Comparison of ENCODE assay signal across 8 mouse cellular contexts in genomic region chr4:134510845-134511411, GRCm38 (mm10). TPM values are rescaled to one million over a fixed set of nuclear protein-coding genes. Genes with fewer than 3 reads are reported as not detected.
DNase-seq lines count a peak whose midpoint lies in the region; ATAC-seq and TF ChIP-seq lines count a peak whose summit lies in the region.

Gene Aunip (plus strand): TSS chr4:134510999.

- TF ChIP-seq RAD21 in CH12.LX (IDR thresholded peaks at IDR 0.05; ENCODE audit: low read depth, low read length) = no peak

- TF ChIP-seq CTCF in CH12.LX (conservative IDR thresholded peaks at IDR 0.05 in 1 of 2, IDR thresholded peaks at IDR 0.05 in 1 of 2; ENCODE audit: low read depth in 2 of 2, low read length in 2 of 2) = peak in 1 of 2 experiments; percentile 12; a peak in 1 of 4 replicates
- peak; percentile 36; the same call in 1 of the 2 replicates for TF ChIP-seq CTCF in stomach, postnatal 0 days (IDR thresholded peaks at IDR 0.05; ENCODE audit: low read depth)

- H3K9me3 ChIP-seq in CH12.LX (replicated peaks; ENCODE audit: low read length) = no peaks in the 10 kb centered on the region
- H3K9me3 ChIP-seq in forebrain, embryonic 10.5 days = no peaks in the 10 kb centered on the region
- no peaks in the 10 kb centered on the region for H3K9me3 ChIP-seq in heart, embryonic 16.5 days (replicated peaks; ENCODE audit: control insufficient read depth, low read length)
- H3K9me3 ChIP-seq in liver, embryonic 16.5 days (replicated peaks; ENCODE audit: control insufficient read depth, low read length) = no peaks in the 10 kb centered on the region
- H3K9me3 ChIP-seq in neural tube, embryonic 12.5 days = no peaks in the 10 kb centered on the region
- H3K9me3 ChIP-seq in stomach, postnatal 0 days (ENCODE audit: control insufficient read depth, low read length) = no peaks in the 10 kb centered on the region

- in situ Hi-C loops in CH12.LX (cut with MboI; ENCODE audit: low pct_ligation_motif_present, low pct_unique_long_range_greater_than_20kb, low sequenced_read_pairs) = no loop called here

- peak; percentile 81 for TF ChIP-seq POLR2A in CH12.LX (IDR thresholded peaks at IDR 0.05; ENCODE audit: low read depth, low read length)

- WGBS in forebrain, embryonic 10.5 days = under 1% methylated on average over 42 of the region's 42 CpGs
- under 1% methylated on average over 42 of the region's 42 CpGs for WGBS in heart, embryonic 16.5 days
- under 1% methylated on average over 42 of the region's 42 CpGs for WGBS in liver, embryonic 16.5 days (ENCODE audit: insufficient replicate concordance)
- WGBS in neural tube, embryonic 12.5 days = 1% methylated on average over 42 of the region's 42 CpGs
- WGBS in stomach, postnatal 0 days = under 1% methylated on average over 42 of the region's 42 CpGs

- H3K9ac ChIP-seq in CH12.LX (ENCODE audit: insufficient read depth, low read depth) = peak within 1 kb of the TSS; percentile 76
- H3K9ac ChIP-seq in heart, embryonic 16.5 days (ENCODE audit: low read length) = peak within 1 kb of the TSS; percentile 60
- H3K9ac ChIP-seq in liver, embryonic 16.5 days (ENCODE audit: low read depth, low read length) = peak within 1 kb of the TSS; percentile 87
- H3K9ac ChIP-seq in neural tube, embryonic 12.5 days = peak within 1 kb of the TSS; percentile 40; the same call in 1 of the 2 replicates
- peak within 1 kb of the TSS; percentile 41; the same call in 1 of the 2 replicates for H3K9ac ChIP-seq in stomach, postnatal 0 days (ENCODE audit: low read length)

- TF ChIP-seq EP300 in CH12.LX (IDR thresholded peaks at IDR 0.05; ENCODE audit: low read length) = no peak
- no peak for TF ChIP-seq EP300 in stomach, postnatal 0 days (optimal IDR thresholded peaks at IDR 0.05)

- peak; percentile 90 for DNase-seq in CH12.LX (ENCODE audit: extremely low read depth)
- peak; percentile 70 for DNase-seq in c-Kit-positive CD71-negative TER-119-negative erythroid progenitor cells, embryonic 14.5 days (ENCODE audit: low read depth)
- DNase-seq in forebrain, embryonic 10.5 days (ENCODE audit: extremely low spot score, low spot score) = peak; percentile 94
- DNase-seq in kidney, postnatal 25 days = peak; percentile 96 to 98
- DNase-seq in stomach, postnatal 0 days (ENCODE audit: low spot score) = peak; percentile 96

- H3K27me3 ChIP-seq in CH12.LX (replicated peaks) = no peaks in the 10 kb centered on the region
- no peaks in the 10 kb centered on the region for H3K27me3 ChIP-seq in forebrain, embryonic 10.5 days (ENCODE audit: poor library complexity, severe bottlenecking)
- no peaks in the 10 kb centered on the region for H3K27me3 ChIP-seq in heart, embryonic 16.5 days (ENCODE audit: control insufficient read depth, insufficient read depth, low read length)
- H3K27me3 ChIP-seq in liver, embryonic 16.5 days (ENCODE audit: control insufficient read depth, insufficient read depth, low read depth, low read length) = no peaks in the 10 kb centered on the region
- H3K27me3 ChIP-seq in neural tube, embryonic 12.5 days (replicated peaks) = no peaks in the 10 kb centered on the region
- H3K27me3 ChIP-seq in stomach, postnatal 0 days (ENCODE audit: control insufficient read depth, insufficient read depth, low read length) = no peaks in the 10 kb centered on the region

- peaks cover 0 to 11% of the 10 kb centered on the region in 2 experiments for H3K36me3 ChIP-seq in CH12.LX (replicated peaks in 1 of 2; ENCODE audit: control insufficient read depth in 1 of 2, insufficient read depth in 1 of 2, low read length in 1 of 2)
- H3K36me3 ChIP-seq in forebrain, embryonic 10.5 days (replicated peaks) = peaks cover 20% of the 10 kb centered on the region
- H3K36me3 ChIP-seq in heart, embryonic 16.5 days (ENCODE audit: control insufficient read depth, insufficient read depth) = peaks cover 3% of the 10 kb centered on the region; the same call in 1 of the 2 replicates
- H3K36me3 ChIP-seq in liver, embryonic 16.5 days (ENCODE audit: control insufficient read depth, insufficient read depth) = peaks cover 8% of the 10 kb centered on the region; the same call in 1 of the 2 replicates
- H3K36me3 ChIP-seq in neural tube, embryonic 12.5 days = peaks cover 11% of the 10 kb centered on the region; the same call in 1 of the 2 replicates
- H3K36me3 ChIP-seq in stomach, postnatal 0 days (ENCODE audit: control insufficient read depth, insufficient read depth, low read length) = 0 out of 2 replicates have a peak, but pooled peaks cover 3% of the 10 kb centered on the region

- peak; percentile 93 for ATAC-seq in heart, embryonic 16.5 days (replicated peaks; ENCODE audit: extremely low read depth, insufficient read depth, low FRiP score)
- peak; percentile 86 for ATAC-seq in liver, embryonic 16.5 days (ENCODE audit: low read depth)
- ATAC-seq in neural tube, embryonic 12.5 days (ENCODE audit: low FRiP score, low read depth) = peak; percentile 97
- ATAC-seq in stomach, postnatal 0 days (ENCODE audit: low FRiP score, low TSS enrichment) = peak; percentile 96

- dilution Hi-C loops in CH12.LX (cut with MboI; ENCODE audit: extremely low pct_ligation_motif_present, extremely low pct_unique_long_range_greater_than_20kb, low sequenced_read_pairs) = no loop called here

- peaks cover 4 to 19% of the 10 kb centered on the region in 2 experiments; a peak in 3 of 4 replicates for H3K4me1 ChIP-seq in CH12.LX (ENCODE audit: control insufficient read depth in 1 of 2, insufficient read depth in 2 of 2)
- peaks cover 39% of the 10 kb centered on the region for H3K4me1 ChIP-seq in forebrain, embryonic 10.5 days
- peaks cover 21% of the 10 kb centered on the region for H3K4me1 ChIP-seq in heart, embryonic 16.5 days (ENCODE audit: control insufficient read depth, insufficient read depth, low read length)
- H3K4me1 ChIP-seq in liver, embryonic 16.5 days (ENCODE audit: control insufficient read depth, low read depth, low read length) = peaks cover 63% of the 10 kb centered on the region
- peaks cover 11% of the 10 kb centered on the region; the same call in 1 of the 2 replicates for H3K4me1 ChIP-seq in neural tube, embryonic 12.5 days
- H3K4me1 ChIP-seq in stomach, postnatal 0 days (replicated peaks; ENCODE audit: control insufficient read depth, insufficient read depth) = 0 out of 2 replicates have a peak, but pooled peaks cover 2% of the 10 kb centered on the region

- H3K79me2 ChIP-seq in CH12.LX (replicated peaks; ENCODE audit: control insufficient read depth, extremely low read depth, insufficient read depth, poor library complexity, severe bottlenecking) = peaks cover 24% of the 10 kb centered on the region

- peak within 1 kb of the TSS; percentile 29; the same call in 1 of the 2 replicates for H3K4me2 ChIP-seq in CH12.LX (ENCODE audit: insufficient read depth, low read depth, poor library complexity, severe bottlenecking)
- H3K4me2 ChIP-seq in heart, embryonic 16.5 days (ENCODE audit: low read depth, low read length) = peak within 1 kb of the TSS; percentile 71
- H3K4me2 ChIP-seq in liver, embryonic 16.5 days (ENCODE audit: low read depth, low read length) = peak within 1 kb of the TSS; percentile 98
- H3K4me2 ChIP-seq in neural tube, embryonic 12.5 days (replicated peaks) = peak within 1 kb of the TSS; percentile 88
- peak within 1 kb of the TSS; percentile 87 for H3K4me2 ChIP-seq in stomach, postnatal 0 days (replicated peaks; ENCODE audit: low read depth)

- 0 out of 2 replicates have a peak within 1 kb of the TSS, but pooled peaks have one; percentile 1 for H3K27ac ChIP-seq in CH12.LX (ENCODE audit: insufficient read depth, low read depth)
- H3K27ac ChIP-seq in forebrain, embryonic 10.5 days = peak within 1 kb of the TSS; percentile 97
- H3K27ac ChIP-seq in heart, embryonic 16.5 days (ENCODE audit: low read length) = no peak within 1 kb of the TSS
- peak within 1 kb of the TSS; percentile 88 for H3K27ac ChIP-seq in liver, embryonic 16.5 days (ENCODE audit: low read length)
- no peak within 1 kb of the TSS for H3K27ac ChIP-seq in neural tube, embryonic 12.5 days
- no peak within 1 kb of the TSS for H3K27ac ChIP-seq in stomach, postnatal 0 days (replicated peaks)

- H3K4me3 ChIP-seq in CH12.LX (replicated peaks in 1 of 3; ENCODE audit: low read depth in 2 of 3, low read length in 2 of 3, poor library complexity in 1 of 3) = peak within 1 kb of the TSS; percentile 48 to 74 (median 69)
- peak within 1 kb of the TSS; percentile 81 for H3K4me3 ChIP-seq in forebrain, embryonic 10.5 days
- H3K4me3 ChIP-seq in heart, embryonic 16.5 days (ENCODE audit: low read length) = peak within 1 kb of the TSS; percentile 59
- peak within 1 kb of the TSS; percentile 84 for H3K4me3 ChIP-seq in liver, embryonic 16.5 days (ENCODE audit: low read depth, low read length)
- H3K4me3 ChIP-seq in neural tube, embryonic 12.5 days = peak within 1 kb of the TSS; percentile 51
- H3K4me3 ChIP-seq in stomach, postnatal 0 days (ENCODE audit: low read depth, low read length) = peak within 1 kb of the TSS; percentile 49

TF ChIP-seq in CH12.LX, 34 proteins besides CTCF, POLR2A, EP300 and RAD21 (continues in another document):
- no peak for TF ChIP-seq ETS1 (conservative IDR thresholded peaks at IDR 0.05; ENCODE audit: low read depth, low read length)
- no peak for TF ChIP-seq UBTF (IDR thresholded peaks at IDR 0.05; ENCODE audit: low read depth, low read length)
- no peak for TF ChIP-seq USF1 (IDR thresholded peaks at IDR 0.05; ENCODE audit: low read depth, low read length)
- TF ChIP-seq JUND (conservative IDR thresholded peaks at IDR 0.05; ENCODE audit: low read depth, low read length) = no peak
- TF ChIP-seq ZNF384 (IDR thresholded peaks at IDR 0.05; ENCODE audit: low read depth, low read length) = no peak
- TF ChIP-seq CHD1 (IDR thresholded peaks at IDR 0.05; ENCODE audit: low read depth, low read length) = no peak
- peak; percentile 49; the same call in 1 of the 2 replicates for TF ChIP-seq HCFC1 (IDR thresholded peaks at IDR 0.05; ENCODE audit: low read depth, low read length)
- peak; percentile 74 for TF ChIP-seq ZMIZ1 (IDR thresholded peaks at IDR 0.05; ENCODE audit: low read depth, low read length)
- no peak for TF ChIP-seq ZC3H11A (IDR thresholded peaks at IDR 0.05; ENCODE audit: low read depth, low read length)
- no peak for TF ChIP-seq PAX5 (IDR thresholded peaks at IDR 0.05; ENCODE audit: low read length)
- no peak for TF ChIP-seq MYC (IDR thresholded peaks at IDR 0.05; ENCODE audit: low read depth, low read length)
- TF ChIP-seq MXI1 (IDR thresholded peaks at IDR 0.05; ENCODE audit: low read depth, low read length) = peak; percentile 88

RNA-seq across cellular contexts. Expression of gene Aunip, which starts in this region (rescaled TPM):
- total RNA-seq in CH12.LX (2012; rRNA removed) (11.7 and 14.1 TPM in 2 replicates), CH12.LX (2014; rRNA removed) (11.5 and 14.4 TPM in 2 replicates)
- polyA plus RNA-seq in CH12.LX (2012; ENCODE audit: insufficient read length, low read depth) = 14.9 and 17.0 TPM in 2 replicates
- polyA plus RNA-seq in forebrain, embryonic 10.5 days (2016; fragmentation: Nextera tagmentation; extraction: Ambion mirVana) = 30.3 and 32.8 TPM in 2 replicates
- polyA plus RNA-seq in heart, embryonic 16.5 days (2015; fragmentation: Nextera tagmentation; extraction: Ambion mirVana) = 8.1 and 10.0 TPM in 2 replicates
- polyA plus RNA-seq in liver, embryonic 16.5 days (2015; fragmentation: Nextera tagmentation; extraction: Ambion mirVana) = 13.7 and 16.5 TPM in 2 replicates
- polyA plus RNA-seq in neural tube, embryonic 12.5 days (2016; fragmentation: Nextera tagmentation; extraction: Ambion mirVana) = 8.1 and 8.9 TPM in 2 replicates
- polyA plus RNA-seq in stomach, postnatal 0 days (2015; fragmentation: Nextera tagmentation; extraction: Ambion mirVana) = 3.5 and 3.8 TPM in 2 replicates

Comparison
In these comparisons a context has a peak if more than half of its experiments do, and no peak if none do; other contexts are left out.
1. H3K27ac ChIP-seq: peak in CH12.LX (single experiment), forebrain, embryonic 10.5 days (single experiment) and liver, embryonic 16.5 days (single experiment); none in heart, embryonic 16.5 days (single experiment), neural tube, embryonic 12.5 days (single experiment) and stomach, postnatal 0 days (single experiment).
2. H3K4me2 ChIP-seq: peak in every context shown above with its lines; median percentile 98 in liver, embryonic 16.5 days; 88 in neural tube, embryonic 12.5 days; 87 in stomach, postnatal 0 days; 71 in heart, embryonic 16.5 days; 29 in CH12.LX.
3. Peak in every context shown above with its lines, with median percentiles within 50 percentile points of each other: DNase-seq, H3K4me3 ChIP-seq, H3K9ac ChIP-seq and ATAC-seq.